Mouse (Mus musculus): ENCODE results near the gene Polr2b.

The Polr2b gene

DNA sequence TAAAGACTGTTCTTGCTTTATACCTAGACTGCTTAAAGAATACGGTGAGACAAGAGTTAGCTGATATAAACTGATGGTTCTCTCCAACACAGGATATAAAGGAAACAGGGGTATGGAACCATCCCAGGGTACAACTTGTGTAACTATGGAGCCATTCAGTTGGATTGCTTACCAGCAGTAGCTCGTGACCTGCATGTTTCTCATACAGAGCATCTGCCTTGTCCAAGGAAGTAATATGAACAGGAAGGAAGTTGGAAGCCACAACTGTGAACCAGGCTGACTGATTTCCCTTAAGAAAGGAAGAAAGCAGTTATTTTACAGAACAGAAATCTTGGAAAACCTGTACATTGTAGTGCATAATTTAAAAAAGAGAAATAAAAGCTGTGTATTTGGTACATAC lies 10.5 kb upstream of the Polr2b start:
- no peak for DNase-seq (ENCODE audit: low spot score)

DNA sequence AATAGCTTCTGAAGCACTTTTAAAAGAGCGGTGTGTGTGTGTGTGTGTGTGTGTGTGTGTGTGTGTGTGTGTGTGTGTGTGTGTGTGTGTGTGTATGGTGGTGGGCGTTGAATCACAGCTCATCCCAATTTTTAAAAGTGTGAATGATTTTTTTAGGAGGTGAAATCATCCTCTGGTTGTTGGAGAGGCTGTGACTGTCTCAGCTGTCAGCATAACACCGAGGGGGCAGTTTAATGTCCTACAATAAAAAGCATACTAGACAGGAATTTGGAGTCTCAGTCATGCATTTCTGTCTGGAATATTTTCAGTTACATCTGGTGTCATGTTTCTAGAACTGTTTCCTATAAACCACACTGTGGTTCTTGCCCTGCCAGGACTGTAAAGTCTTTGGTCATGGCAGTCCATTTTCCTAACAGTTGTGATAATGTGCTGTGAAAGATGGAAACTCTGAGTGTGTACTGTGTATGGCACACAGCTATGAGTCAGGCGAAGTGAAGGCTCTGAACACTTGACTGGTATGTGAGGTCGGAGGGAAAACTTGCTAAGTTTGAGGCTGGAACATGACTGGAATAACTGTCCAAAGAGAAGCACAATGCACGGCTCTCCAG lies 8.5 kb upstream of the Polr2b start:
- DNase-seq (ENCODE audit: low spot score) = no peak

DNA sequence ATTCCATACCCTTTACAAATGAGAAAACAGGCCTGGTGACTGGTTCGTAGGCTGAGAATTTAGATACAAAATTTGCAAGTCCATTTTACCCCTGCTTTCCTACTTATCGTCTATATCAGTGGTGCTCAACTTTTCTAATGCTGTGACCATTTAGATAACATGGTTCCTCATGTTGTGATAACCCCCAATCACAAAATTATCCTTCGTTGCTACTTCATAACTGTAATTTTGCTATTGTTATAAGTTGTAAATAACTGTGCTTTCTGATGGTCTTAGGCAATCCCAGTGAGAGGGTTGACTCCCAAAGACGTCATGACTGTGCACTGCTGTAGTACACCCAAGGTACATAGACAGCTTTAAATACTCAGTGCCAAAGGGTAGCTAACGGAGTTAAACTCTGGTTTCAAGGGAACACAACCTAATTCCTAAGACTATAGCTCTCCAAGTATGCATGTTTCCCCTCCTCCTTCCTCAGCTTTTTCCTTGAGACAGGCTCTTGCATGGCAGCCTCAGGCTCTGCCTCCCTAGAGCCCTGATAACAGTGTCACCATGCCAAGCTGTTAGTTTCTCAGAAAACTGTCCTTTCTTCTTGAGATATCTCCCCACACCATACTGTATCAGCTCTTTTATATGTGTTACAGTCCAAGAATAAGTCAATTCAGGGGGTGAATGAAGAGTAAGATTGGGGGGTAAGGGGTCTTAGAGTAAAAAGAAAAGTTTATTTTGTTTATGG lies 2.0 kb upstream of the Polr2b start:
- no peak for DNase-seq (ENCODE audit: low spot score)

DNA sequence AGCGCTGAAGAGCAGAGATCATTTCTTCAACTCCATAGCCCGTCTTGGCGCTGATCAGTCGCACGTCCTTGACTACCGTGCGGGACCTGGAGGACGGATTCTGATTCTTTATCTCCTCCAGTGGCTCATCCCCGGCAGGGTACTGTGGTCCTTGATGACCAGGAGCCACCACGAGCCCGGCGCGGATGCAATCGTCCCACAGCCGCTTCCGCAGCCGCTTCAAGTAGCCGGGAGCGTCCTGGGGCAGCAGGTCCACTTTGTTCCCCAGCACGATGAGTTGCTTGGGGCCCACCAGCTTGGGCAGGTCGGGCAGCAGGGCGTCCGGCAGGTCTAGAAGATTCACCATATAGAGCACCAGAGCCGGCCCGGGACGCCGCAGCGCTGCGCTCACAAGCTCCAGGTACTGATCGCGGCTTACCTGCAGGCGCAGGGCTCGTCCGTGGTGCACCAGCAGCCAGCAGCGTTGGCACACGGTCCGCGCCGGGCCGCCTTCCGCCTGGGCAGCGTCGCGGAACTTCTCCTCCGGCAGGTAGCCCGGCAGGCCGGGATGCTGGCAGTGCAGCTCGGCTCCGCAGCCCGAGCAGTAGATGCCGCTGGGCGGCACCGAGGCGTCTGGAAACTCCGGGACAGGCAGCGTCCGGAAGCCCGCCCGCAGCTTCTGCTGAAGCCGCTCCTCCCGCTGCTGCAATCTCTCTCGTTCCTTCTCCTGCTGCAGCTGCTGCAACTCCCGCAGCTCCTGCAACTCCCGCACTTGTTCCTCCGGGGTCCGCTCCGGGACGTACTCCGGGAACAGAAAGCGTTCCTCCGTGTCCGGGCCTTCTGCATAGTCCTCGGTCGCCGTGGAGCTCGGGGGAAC lies 668 bp upstream of the Polr2b start:
- peak; percentile 14 for DNase-seq (ENCODE audit: low spot score)

DNA sequence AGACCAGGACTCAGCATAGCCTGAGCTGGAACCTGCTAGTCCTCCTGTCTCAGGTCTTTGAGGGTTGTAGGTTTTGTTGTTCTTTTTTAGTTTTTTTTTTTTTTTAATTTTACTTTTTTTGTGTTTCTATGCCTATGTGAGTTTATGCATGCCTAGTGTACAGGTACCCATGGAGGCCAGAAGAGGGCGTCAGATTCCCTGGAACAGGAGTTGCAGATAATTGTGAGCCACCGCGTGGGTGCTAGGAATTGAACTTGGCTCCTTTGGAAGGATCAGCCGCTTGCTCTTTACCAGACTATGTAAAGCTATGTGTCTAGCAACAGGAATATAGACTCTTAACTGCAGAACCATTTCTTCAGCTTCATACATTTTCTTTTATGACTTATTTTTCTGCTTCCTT lies 4.3 kb downstream of the Polr2b start:
- no peak for DNase-seq (ENCODE audit: low spot score)

DNA sequence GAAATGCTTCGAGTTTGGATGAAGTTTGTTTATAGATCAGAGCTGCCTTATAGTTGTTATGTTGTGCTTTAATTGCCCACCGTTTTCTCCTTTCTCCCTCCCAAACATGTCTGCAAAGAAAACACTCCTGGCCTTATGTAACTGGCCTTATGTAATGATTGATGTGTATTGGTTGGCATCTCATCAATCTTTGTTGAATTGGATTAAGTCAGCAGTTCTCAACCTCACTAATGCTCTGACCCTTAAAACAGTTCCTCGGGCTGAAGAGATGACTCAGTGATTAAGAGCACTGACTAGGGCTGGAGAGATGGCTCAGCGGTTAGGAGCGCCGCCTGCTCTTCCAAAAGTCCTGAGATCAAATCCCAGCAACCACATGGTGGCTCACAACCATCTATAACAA lies 5.0 kb downstream of the Polr2b start:
- DNase-seq (ENCODE audit: low spot score) = no peak

DNA sequence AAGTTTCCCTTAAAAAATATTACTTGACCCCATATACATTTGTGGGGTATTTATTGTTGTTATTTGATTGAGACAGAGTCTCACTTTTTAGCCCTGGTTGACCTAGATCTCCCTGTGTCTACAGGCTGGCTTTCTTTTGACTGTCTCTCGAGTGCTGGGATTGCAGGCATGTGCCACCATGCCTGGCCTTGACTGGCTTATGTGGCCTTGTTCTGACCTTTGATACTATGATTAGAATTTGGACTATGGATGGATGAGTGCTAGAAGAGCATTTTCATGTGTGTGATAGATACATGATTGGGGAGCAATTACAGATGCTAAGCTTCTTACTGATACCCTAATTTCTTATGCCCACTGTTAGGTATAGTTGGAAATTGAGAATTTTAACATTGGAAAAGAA lies 15.0 kb downstream of the Polr2b start:
- no peak for DNase-seq (ENCODE audit: low spot score)

DNA sequence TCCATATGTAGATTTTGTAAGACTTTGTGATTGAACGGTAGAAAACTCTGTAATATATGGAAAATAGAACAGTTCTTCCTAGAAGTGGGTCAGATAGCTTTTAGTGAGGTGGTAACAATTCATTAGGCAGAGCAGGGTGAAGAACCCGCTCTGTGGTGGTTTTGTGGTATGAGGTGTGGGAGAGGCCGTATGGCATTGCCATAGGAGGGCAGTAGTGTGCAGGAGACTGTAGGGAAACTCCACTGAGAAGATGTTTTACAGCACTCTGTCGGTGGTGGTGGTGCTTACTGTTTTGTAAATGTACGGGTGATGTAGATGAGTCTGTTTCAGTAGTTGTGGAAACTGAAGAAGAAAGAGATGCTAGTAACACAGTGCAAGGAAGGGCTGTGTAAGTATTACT lies 20.2 kb downstream of the Polr2b start:
- no peak for DNase-seq (ENCODE audit: low spot score)

DNA sequence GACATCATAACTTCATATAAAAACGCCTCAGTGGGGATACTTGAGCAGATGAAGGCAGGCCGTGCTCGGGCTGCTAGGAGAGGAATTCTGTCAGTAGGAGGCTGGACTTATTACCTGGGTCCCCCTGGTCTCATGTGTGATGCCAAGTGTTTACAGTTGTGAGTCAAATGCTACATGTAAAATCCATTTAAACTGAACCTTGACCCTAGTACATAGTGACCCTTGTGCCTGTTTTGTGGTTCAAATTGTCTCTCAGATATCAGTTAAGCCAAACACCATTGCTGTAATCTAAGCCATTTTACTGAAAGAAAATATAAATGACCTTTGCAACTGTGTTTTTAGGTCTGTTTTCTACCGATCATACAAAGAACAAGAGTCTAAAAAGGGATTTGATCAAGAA lies 30.1 kb downstream of the Polr2b start:
- DNase-seq (ENCODE audit: low spot score) = no peak

DNA sequence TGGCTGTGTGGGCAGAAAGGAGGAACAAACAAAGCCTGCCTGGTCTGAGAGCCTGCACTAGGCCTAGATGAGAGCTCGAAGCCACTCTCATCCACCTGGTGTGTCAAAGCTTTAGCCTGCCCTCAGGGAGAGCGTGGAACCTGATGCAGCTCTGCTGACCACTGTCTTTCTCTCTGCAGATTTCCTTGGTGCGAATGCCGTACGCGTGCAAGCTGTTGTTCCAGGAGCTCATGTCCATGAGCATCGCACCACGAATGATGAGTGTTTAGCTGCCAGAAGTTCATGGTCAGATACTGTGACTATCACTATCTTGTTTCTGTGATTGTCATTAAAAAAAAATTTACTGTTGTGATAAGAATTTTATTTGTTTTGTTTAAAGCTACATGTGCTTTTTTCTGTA lies 39.0 kb downstream of the Polr2b start:
- DNase-seq (ENCODE audit: low spot score) = no peak

DNA sequence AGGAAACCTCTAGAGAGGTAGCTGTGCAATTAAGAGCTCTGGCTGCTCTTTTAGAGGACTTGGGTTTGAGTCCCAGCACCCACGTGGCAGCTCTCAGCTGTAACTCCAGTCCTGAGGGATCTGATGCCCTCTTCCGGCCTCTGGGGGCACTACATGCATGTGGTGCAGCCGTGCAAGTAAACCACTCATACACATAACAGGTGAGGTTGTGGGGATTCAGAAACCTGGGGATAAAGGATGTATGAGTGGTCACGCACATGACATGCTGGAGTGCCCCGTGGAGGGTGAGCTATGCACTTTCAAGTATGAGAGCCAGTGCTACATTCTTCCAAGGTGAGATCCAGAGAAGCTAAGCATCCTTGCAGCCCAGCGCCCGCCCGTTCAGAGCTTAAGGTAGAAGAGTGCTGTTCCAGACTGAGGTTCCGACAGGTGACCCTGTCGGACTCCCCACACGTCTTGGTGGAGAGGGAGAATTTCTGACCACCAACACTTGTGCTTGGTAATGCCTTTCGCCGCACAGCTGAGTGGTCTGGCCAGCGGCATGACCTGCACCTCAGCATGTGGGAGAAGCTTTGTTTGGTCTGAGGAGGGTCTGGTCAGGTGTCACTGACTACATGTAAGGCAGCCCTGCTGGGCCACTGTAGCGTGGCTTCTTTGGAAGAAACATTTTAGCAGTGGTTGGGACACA lies 40.2 kb downstream of the Polr2b start:
- no peak for DNase-seq (ENCODE audit: low spot score)

DNA sequence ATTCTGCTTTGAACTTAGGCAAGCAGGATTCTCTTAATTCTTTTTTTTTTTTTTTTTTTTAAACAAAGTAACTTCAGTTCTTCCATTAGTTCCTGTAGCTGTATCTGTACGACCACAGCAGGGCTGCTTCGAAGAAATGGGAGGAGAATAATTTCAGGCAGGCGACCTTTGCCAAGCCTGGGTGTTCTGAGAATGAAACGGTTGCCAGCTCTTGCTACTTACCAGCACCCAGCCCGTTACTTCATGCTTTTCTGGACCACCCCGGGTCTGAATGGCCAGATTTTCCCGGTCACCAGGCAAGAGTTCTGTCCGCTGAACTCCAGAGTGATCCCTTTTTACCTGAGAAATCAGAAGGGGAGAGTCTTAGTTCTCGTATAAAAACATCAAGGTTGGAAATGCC lies 41.7 kb downstream of the Polr2b start:
- no peak for DNase-seq (ENCODE audit: low spot score)

DNA sequence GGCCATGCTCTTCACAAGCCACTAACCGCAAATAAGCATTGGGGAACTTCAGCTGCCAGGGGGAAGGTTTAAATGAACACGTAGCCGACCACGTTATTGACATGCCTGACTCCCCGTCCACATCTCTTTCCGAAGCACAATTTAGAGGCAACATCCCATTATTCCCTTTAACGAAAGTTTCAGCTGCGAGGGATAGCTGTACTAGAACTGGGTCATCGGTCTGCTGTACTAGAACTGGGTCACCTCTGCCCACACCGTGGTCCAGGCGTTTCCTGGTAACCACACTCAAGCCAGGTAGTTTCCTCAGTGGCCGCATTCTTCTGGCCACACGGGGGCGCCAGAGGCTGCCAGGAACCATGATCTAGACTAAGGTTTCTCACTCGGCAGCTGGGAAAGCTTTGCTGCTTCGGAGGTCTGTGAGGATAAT lies 44.4 kb downstream of the Polr2b start:
- DNase-seq (ENCODE audit: low spot score) = peak; percentile 90

DNA sequence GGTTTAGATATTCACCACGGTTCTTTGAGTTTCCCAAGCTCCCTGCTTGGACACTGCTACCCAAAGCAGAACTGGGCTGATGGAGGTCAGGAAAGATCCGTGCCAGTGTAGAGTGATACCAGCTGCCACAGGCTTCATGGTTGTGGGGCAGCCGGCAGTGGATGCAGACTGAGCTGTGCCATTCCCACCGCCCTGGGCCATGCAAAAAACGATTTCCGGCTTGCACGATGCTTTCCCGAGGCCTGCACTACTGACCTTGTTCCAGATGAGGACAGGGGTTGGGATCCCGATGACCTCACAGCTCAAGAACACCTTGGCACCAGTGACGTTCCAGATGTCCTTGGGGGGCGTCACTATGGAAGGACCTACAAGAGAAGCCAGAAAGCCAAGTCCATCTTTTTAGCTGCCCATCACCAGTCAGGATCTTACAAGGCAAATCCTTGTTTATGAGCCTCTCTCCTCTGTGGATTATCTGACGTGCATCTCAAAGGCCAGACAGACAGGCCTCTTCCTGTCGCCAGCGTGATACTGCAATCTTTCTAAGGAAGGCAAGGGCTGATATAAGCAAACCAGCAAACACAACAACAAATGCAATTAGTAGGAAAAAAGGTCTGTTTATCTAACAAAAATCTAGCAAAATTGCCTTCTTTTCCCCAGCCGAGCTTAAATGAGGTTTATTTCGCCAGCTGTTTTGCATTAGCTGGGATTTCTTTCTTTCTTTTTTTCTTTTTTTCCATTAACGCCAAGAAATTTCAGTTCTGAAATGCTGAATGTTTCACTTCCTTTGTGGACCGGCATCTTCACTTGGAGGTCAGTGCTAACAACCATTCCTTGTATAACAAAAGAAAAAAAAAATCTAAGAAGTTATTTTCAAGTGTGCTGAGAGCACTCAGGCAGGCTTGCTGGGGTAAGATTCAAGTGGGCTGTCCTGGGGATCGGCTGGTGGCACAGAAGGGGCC lies 45.6 kb downstream of the Polr2b start:
- no peak for DNase-seq (ENCODE audit: low spot score)

DNA sequence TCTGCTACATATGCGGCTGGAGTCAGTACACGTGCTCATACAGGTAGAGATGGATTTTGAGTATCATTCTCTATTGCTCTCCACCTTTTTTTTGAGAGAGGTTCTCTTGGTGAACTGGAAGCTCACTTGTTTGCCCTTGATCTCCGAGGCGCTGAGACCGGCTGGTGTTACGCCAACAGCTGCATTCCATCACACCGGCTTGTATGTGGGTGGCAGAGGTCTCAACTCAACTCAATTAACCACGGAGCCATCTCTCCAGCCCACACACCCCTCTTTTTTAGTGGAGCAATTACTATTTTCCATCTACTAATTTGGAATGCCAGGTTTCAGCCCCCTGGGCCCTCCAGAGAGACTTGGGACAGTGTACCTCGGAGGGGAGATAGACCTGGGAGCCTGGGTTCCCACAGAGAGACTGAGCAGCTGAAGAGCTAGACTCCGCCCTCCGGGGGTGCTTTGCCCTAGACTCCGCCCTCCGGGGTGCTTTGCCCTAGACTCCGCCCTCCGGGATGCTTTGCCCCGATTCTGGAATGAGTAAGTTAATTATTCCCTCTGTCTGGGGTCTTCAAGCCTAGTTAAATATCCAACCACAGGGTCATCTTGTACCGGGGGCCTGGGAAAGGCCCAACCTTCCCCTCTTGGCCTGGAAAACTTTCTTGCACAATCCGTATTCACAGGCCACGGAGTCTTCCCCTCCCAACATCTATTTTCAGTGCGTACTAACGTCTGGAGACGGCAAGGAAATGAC lies 47.6 kb downstream of the Polr2b start:
- DNase-seq (ENCODE audit: low spot score) = no peak

DNA sequence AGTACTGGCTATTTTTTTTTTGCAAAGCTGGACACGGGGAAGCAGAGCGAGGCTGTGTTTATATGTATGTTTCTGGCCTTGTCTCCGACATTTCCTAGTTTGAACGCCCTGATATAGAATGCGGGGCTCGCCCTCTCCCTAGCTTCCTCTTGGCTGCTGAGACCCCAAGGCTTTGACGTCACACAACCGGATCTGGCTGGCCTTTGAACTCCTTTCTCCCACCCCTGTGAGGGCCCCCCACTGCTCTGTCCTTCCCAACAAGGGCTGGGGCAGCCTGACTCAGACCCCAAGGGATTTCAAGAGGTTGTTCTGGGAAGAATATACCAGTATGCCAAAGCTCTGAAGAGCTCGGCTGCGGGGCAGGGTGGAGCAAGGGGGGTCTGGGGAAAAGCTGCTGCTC lies 48.4 kb downstream of the Polr2b start:
- no peak for DNase-seq (ENCODE audit: low spot score)

DNA sequence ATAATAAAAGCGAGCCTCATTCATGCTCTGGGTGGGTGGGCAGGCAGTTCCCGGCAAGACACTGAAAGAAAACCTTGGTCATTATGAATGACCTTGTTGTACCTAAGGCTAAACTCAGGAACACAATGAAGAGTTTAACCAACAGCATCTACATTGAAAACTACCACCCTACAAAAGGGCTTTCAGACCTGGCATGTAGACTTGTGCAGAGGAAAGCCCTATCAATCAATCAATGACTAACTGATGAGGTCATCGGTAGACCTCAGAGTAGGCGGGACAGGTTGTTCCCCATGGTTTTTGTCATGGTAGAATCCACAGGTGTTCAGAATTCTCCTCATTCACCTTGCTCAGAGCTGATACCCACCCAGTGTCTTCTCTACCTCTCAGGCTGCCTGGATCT lies 50.0 kb downstream of the Polr2b start:
- DNase-seq (ENCODE audit: low spot score) = no peak

DNA sequence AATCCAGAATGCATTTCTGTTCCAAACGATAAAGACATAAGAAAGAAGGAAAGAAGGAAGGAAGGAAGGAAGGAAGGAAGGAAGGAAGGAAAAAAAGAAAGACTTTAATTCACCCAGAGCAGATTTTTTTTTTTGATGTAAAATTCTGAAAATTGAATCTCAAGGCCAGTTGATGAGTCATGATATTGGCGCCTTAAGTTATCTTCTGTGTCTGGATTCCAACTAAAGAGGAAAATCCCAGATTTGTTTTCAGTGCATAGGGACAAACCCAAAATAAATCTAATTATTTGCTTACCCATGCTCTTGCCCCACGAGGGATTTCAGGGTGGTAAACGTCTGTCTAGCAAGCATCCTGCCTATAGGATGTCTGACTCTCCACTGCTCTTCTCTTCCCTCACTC lies 51.1 kb downstream of the Polr2b start:
- DNase-seq (ENCODE audit: low spot score) = no peak

DNA sequence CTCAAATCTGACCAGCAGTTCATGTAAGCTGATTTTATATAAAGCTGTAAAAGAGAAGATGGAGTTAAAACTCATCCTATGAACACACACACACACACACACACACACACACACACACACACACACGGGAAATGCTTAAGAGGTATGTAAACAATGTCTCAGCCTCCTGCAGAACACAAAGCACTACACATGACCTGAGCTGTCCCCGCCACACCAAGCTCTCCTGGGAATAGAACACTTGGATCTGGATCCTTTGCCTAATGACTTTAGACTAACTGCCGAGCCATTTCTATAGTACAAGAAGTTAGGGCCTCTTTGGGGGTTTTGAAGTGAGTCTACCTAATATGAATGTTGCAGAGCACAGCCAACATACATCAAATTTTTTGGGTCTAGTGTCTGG lies 52.2 kb downstream of the Polr2b start:
- no peak for DNase-seq (ENCODE audit: low spot score)

DNA sequence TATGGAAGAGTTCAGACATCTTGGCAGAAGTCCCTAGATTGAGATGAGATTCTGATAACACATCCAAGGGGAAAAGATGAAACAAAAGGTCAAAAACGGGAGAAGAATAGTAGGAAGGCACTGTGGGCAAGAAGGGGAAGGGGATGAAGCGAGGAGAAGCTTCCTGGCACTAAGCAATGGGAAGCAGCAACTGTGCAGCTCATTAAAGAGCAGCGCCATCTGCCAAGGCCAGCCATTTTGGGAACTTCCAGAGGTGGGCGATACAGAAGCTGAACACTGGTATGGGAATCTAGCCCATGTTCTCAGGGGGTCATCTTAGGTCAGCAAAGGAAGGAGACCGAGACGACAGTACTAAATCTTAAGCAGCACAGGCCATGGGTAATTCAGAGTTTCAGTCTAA lies 53.7 kb downstream of the Polr2b start:
- DNase-seq (ENCODE audit: low spot score) = no peak
